Mouse (Mus musculus): ENCODE data around the gene Gm20696. TPM values are rescaled to one million over a fixed set of nuclear protein-coding genes. Genes with fewer than 3 reads are reported as not detected.

Gene Gm20696
- total RNA-seq, 2 experiments from 2014 or later = 11.2 to 15.9 TPM

DNA sequence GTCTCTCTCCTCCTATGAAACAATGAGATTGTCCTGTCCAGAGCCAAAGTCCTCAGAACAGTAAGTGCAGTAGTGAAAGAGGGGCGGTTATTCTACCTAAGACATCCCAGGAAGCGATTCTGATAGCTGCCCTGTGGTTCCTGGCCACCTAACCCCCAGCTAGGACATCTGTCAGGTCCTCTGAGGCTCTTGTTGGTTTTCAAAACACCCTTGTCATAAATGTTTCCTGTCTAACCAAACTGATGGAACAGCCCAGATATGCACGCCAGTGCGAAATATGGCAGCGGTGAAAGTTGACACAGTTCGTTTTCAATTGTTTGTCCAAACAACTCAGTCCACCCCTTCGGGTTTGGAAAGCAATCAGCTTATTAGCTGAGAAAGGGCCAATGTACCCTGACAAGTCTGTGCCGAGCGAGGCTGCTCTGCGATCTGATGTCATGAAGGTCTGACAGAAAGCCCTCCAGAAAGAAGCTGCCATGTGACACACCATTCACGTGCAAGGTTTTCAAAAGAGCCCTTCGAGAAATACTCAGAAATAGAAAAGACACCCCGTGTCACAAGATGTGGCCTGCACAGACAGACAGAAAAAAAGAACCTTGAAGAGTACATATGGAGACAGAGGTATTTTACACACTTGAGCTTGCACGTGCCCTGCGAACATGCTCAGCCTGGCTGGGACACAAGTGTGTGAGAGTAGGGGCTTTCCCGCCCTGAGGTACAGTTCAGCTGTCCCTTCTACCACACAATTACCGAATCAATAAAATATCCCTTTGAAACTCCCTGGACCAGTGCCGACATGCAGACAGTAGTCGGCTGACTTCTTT lies 291.9 kb downstream of the Gm20696 start:
- intact Hi-C loops (cut with DNase I) = no loop called here
- DNase-seq = no peak

GRCm38 (mm10) chr6:99372427-99372826 lies 294.2 kb downstream of the Gm20696 start:
- intact Hi-C loops (cut with DNase I) = no loop called here
- DNase-seq = no peak

DNA sequence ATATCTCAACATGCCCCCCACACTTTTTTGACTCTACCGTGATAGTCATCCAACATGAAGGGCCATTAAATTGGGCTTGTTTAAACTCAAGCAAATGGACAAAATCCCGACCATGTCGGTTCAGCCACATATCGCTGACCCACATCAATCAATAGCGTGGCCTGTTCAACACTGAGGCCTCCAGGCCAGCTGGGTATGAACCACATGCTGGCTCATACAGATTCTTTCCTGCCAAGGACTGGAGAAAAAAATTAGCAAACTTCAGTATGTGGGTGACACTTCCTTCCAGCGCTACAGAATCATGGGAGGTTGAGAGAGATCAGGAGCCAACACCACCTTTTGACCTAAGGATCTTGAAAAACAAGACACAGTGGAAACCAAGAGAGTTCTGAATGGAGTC lies 294.6 kb downstream of the Gm20696 start:
- intact Hi-C loops (cut with DNase I) = no loop called here
- DNase-seq = no peak

DNA sequence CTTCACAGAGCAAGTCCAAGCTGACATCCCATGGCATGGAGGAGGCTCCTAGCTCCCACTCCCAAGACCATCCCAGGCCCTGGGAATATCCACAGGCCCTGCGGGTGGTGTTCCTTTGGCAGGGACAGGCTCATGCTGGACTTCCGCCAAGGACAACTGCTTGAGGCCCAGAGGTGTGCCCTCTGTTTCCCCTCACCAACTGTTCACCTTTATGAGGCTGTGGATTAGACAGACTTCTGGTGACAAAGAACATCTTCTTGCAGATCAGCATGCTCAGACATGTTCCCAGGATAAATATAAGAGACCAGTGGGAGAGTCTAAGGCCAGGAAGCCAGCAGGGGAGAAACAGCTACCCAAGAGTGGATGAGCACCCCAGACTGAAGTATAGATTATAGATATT lies 296.7 kb downstream of the Gm20696 start:
- DNase-seq = no peak
- intact Hi-C loops (cut with DNase I) = no loop called here

GRCm38 (mm10) chr6:99369156-99369555 lies 297.4 kb downstream of the Gm20696 start:
- intact Hi-C loops (cut with DNase I) = no loop called here
- DNase-seq = no peak

GRCm38 (mm10) chr6:99368118-99368753 lies 298.4 kb downstream of the Gm20696 start:
- intact Hi-C loops (cut with DNase I) = no loop called here
- DNase-seq = no peak

DNA sequence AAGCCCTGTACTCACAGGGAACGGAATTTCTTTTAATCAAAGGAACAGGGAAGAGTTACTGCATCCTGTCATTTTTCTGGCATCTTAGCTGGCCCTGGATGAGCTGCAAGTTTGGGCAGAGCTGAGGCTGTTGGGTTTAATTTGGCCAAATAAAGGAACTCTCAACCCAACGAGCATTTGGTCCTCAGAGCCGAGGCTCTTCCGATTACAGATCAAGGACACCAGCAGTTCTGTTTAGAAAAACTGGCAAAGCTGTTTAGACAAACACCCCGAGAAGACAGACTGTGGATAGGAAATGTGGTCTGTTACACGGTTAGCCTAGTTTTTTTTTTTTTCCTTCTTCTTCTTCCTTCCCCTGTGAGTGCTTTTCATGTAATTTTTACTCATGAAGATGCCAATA lies 302.1 kb downstream of the Gm20696 start:
- DNase-seq = no peak
- intact Hi-C loops (cut with DNase I) = no loop called here

GRCm38 (mm10) chr6:99360581-99360980 lies 306.0 kb downstream of the Gm20696 start:
- intact Hi-C loops (cut with DNase I) = no loop called here
- DNase-seq = no peak

DNA sequence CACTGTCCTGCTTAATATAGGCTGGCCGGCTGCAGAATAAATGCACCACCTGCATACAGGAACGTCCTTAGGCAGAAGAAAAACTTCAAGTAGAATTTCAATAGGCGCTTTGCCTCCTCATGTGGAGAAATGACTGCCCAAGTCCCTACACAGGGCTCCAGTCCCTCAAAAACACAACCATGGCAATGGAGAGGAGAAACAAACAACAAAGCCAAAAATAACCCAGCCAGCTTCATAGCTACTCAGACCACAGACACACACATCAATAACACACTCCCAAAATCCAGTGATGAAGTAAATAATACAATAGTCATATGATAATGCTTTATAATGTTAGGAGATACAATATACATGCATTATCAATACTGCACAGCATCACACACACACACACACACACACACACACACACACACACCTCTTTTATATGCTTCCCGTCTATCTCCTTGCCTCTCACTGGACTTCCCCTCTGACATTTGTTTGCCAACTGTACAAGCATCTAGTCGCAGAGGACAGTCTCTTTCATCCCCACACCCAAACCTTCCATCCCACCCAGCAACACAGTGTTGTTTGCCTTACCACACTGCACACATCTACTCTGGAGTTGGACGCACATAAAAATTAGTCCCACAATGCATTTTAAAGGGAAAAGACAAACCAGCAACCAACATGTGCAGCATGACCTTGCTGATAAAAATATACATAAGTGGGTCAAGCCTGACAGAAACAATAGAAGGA lies 306.7 kb downstream of the Gm20696 start:
- intact Hi-C loops (cut with DNase I) = no loop called here
- DNase-seq = no peak

- DNase-seq = no peak
- intact Hi-C loops (cut with DNase I) = no loop called here
Observed at GRCm38 (mm10) chr6:99359036-99359698, 307.4 kb downstream of the Gm20696 start.

DNA sequence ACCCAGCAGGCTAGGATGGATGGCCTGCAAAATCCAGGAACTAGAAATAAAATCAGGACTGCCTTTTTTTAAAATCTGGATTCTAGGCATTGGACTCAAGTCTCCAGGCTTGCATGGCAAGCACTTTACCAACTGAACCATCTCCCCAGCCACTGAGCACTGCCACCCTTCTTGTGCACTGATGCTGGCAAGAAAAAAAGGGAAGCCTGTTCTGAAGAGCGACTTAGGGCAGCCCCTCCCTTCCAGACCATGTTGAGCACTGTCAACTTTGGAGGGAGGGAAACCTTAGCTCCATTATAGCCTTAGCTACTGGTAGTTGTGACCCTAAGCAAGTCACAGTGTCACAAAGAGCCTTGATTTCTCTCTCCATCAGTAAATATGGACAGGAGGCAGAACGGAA lies 308.7 kb downstream of the Gm20696 start:
- DNase-seq = no peak
- intact Hi-C loops (cut with DNase I) = no loop called here

DNA sequence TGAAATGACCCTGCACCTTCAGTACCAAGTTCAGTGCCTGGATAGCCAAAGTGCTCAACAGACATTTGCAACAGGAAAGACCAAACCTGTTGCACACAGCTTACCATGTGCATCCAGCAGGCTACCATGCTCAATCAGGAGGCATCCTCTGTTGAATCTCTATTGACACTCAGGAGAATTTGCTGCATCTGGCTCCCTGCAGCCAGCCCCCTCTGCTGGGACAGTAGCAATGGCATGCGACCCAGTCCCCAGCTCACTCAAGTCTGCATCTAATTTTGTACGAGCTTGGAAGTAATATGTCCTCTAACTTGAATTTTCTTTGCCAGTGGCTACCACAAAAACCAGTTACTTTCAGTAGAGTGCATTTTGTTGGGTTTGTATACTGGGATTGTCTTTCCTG lies 312.3 kb downstream of the Gm20696 start:
- intact Hi-C loops (cut with DNase I) = no loop called here
- DNase-seq = no peak

DNA sequence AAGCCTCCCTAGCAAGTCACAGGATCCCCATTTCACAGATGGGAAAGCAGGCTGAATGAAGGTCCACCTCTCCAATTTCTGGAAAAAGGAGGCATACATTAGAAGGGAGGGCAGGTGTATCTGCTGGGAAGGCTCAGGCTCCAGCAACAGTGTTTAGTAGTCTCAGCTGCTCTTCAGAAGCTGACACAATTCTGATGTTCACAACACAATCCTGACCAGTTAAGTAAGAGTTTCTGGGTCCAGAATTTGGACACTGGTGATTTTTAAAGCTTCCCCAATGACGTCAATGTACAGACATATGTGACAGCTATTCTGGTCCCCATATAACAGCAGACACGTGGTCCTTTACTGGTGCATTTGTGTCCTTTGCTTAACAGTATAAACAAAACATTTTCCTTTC lies 313.2 kb downstream of the Gm20696 start:
- intact Hi-C loops (cut with DNase I) = no loop called here
- DNase-seq = no peak

- DNase-seq = no peak
- intact Hi-C loops (cut with DNase I) = no loop called here
Observed at GRCm38 (mm10) chr6:99350566-99350965, 316.0 kb downstream of the Gm20696 start.

DNA sequence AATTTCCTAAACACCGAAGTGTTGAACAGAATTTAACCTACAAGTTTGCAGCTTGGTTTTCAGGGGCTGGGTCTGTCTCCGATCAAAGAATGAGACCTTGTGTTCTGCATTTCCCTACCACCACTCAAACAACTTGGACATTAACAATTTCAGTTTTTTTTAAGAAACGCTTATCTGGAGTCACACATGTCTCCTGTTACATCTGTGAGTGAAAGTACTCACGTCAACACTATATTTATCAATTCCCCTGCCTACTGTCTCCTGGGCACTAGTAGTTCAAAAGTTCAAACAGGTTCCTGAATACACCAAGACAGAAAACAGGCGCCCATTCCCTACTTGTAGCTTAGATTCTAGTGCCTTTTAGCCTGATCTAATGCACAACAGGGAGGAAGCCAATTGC lies 316.4 kb downstream of the Gm20696 start:
- no peak for DNase-seq
- intact Hi-C loops (cut with DNase I) = no loop called here

DNA sequence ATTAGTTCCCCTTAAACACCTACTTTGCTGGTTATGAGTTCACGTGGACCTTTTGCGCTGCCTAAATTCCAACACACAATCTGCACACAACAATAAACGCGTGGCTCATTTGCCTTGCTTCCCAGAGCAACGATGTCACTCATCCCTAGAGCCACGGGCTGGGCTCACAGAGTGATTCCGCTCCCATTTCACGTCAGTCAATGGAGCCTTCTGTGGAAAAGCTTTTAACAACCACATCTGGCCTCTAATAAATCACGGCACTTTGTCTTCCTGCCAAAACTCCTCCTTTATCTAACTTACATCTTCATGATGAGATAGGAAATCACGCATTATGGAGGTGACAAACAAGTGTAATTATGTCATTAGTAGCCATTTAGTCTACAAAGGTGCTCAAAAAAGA lies 318.8 kb downstream of the Gm20696 start:
- intact Hi-C loops (cut with DNase I) = no loop called here

DNA sequence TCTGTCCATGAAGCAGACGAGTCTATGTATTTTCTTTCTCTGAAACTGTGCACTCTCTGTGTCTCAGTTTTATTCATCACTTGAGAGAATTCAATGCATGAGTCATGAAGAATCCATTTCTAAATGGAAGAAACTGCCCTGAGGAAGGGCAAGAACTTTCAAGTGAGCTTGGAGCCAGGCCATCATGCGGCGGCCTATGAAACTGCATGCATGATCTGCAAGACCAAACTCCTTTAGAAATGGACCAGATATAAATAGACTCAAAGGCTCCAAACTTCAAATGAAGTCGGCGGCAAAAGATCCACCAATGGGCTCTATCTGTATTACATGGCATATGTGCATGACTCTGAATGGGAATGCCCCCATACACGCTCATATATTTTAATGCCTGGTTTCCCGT lies 321.6 kb downstream of the Gm20696 start:
- intact Hi-C loops (cut with DNase I) = no loop called here
- no peak for DNase-seq

More for the DNA sequence above, 318.8 kb downstream of the Gm20696 start:
- DNase-seq = no peak

GRCm38 (mm10) chr6:99344357-99344756 lies 322.2 kb downstream of the Gm20696 start:
- no peak for DNase-seq
- intact Hi-C loops (cut with DNase I) = no loop called here

DNA sequence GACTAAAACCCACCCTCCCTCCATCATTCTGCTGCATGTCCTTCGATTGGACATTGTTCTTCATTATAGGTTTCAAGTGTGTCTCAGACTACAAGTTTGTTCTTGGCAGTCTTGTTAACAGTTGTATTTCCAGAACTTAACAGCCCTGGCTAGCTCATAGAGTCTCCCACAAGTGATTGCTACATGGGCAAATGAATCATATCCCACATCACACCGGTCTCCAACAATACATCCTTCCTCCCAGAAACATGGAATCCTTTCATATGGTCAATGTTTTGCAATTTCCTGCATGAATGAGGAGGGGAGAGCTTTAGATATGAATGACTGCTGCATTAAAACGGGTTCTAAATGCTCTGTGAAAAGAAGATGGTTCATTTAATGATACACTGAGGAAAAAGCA lies 322.8 kb downstream of the Gm20696 start:
- DNase-seq = no peak
- intact Hi-C loops (cut with DNase I) = no loop called here

- DNase-seq = no peak
- intact Hi-C loops (cut with DNase I) = no loop called here
Observed at GRCm38 (mm10) chr6:99342416-99342815, 324.2 kb downstream of the Gm20696 start.

DNA sequence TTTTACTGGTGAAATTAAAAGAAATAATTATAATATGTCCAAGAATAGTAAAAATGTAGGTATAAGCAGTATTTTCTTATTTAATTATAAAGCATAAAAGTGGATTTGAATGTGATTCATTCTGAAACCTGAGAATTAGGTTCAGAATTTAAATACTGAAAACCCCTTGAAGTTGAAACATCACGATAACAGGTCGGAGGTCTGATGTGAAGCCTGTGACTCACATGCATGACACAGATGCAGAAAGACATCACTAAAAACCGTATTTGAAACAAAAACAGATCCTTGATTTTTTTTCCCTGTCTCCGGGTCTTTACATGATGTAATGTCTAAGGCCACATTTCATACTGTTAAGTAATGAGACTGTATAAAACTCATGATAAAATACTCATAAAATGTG lies 325.7 kb downstream of the Gm20696 start:
- intact Hi-C loops (cut with DNase I) = no loop called here
- no peak for DNase-seq
